Mouse (Mus musculus): ENCODE measurements around the gene Itga5. TPM values are rescaled to one million over a fixed set of nuclear protein-coding genes. Genes with fewer than 3 reads are reported as not detected.

The Itga5 gene
- polyA plus RNA-seq, 1 experiment from 2014 or later, result 5.3 TPM

GRCm38 (mm10) chr15:103323455-103324247 lies 42.9 kb downstream of the Itga5 start:
- H3K4me1 ChIP-seq (ENCODE audit: control insufficient read depth, insufficient read depth, low read length), result peaks cover 11% of the 10 kb centered on the region
- WGBS, result 2% methylated on average over 38 of the region's 40 CpGs
- no peaks in the 10 kb centered on the region for H3K9me3 ChIP-seq (replicated peaks; ENCODE audit: control insufficient read depth, low read length)
- peak overlapping the region; percentile 55; the same call in 1 of the 2 replicates for H3K27ac ChIP-seq (ENCODE audit: low read depth, low read length)
- DNase-seq (ENCODE audit: low spot score), result peak; percentile 87
- H3K9ac ChIP-seq (ENCODE audit: low read length), result peak overlapping the region; percentile 82
- H3K4me2 ChIP-seq (ENCODE audit: low read length), result peak overlapping the region; percentile 74
- H3K27me3 ChIP-seq (replicated peaks; ENCODE audit: control insufficient read depth, insufficient read depth, low read length), result no peaks in the 10 kb centered on the region
- peaks cover 6% of the 10 kb centered on the region; the same call in 1 of the 2 replicates for H3K36me3 ChIP-seq (ENCODE audit: control insufficient read depth, insufficient read depth, low read length)
- H3K4me3 ChIP-seq (ENCODE audit: low read depth, low read length), result peak overlapping the region; percentile 59
- ATAC-seq, result peak; percentile 98

DNA sequence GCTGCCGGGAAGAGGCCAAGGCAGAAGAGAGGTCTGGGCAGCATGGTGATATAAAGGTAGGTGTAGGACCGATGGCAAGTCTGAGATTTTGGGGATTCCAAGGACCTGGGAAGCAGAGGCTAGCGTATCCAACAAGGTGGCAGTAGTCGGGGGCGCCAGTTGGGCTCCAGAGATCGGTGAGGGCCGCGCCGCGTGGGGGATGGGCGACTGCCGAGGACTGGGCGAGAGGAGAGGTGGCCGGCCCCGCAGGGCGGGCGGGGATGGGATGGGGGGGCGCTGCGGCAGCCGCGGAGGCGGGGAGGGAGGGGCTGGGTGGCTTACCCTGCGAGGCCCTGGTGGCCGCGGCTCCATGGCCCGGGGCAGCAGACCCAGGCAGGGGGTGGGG lies 43.5 kb downstream of the Itga5 start:
- under 1% methylated on average over 20 of the region's 26 CpGs for WGBS
- peak; percentile 50 for DNase-seq (ENCODE audit: low spot score)
- H3K9me3 ChIP-seq (replicated peaks; ENCODE audit: control insufficient read depth, low read length), result no peaks in the 10 kb centered on the region

DNA sequence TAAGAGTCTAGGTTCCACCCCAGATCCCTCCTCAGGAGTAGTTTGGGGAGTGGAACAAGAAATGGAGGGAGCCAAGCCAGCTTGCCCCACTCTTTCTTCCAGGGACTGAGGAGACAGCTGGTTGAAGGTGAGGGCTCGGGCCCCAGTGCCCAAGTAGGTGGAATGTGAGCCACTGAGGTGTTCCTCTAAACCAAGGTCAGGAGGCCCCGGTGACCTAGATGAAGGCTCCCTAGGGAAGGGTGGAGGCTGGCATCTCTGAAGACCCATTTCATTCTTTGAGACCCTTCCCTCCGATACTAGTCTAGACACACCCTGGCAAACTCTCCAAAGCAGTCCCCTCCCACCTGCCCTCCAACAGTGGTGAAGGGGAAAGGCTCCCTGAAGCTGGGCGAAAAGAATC lies 44.2 kb downstream of the Itga5 start:
- peak overlapping the region; percentile 74 for H3K4me2 ChIP-seq (ENCODE audit: low read length)
- DNase-seq (ENCODE audit: low spot score) (no peak), ATAC-seq (no peak)
- H3K9me3 ChIP-seq (replicated peaks; ENCODE audit: control insufficient read depth, low read length), result no peaks in the 10 kb centered on the region
- H3K9ac ChIP-seq (ENCODE audit: low read length), result peak overlapping the region; percentile 82; the same call in 1 of the 2 replicates
- H3K27ac ChIP-seq (ENCODE audit: low read depth, low read length), result no peak overlapping the region
- WGBS, result 47% methylated on average over 4 of the region's 4 CpGs
- H3K27me3 ChIP-seq (replicated peaks; ENCODE audit: control insufficient read depth, insufficient read depth, low read length), result no peaks in the 10 kb centered on the region
- peaks cover 11% of the 10 kb centered on the region for H3K4me1 ChIP-seq (ENCODE audit: control insufficient read depth, insufficient read depth, low read length)
- peak overlapping the region; percentile 59 for H3K4me3 ChIP-seq (ENCODE audit: low read depth, low read length)
- H3K36me3 ChIP-seq (ENCODE audit: control insufficient read depth, insufficient read depth, low read length), result peaks cover 12% of the 10 kb centered on the region

More for the DNA sequence above, 43.5 kb downstream of the Itga5 start:
- Histone ChIP-seq H3K9ac (ENCODE audit: low read length) (peak overlapping the region; percentile 82), H3K4me2 (ENCODE audit: low read length) (peak overlapping the region; percentile 74), H3K27me3 (replicated peaks; ENCODE audit: control insufficient read depth, insufficient read depth, low read length) (no peaks in the 10 kb centered on the region), H3K36me3 (ENCODE audit: control insufficient read depth, insufficient read depth, low read length) (peaks cover 6% of the 10 kb centered on the region; the same call in 1 of the 2 replicates), H3K4me3 (ENCODE audit: low read depth, low read length) (peak overlapping the region; percentile 59), H3K27ac (ENCODE audit: low read depth, low read length) (peak overlapping the region; percentile 44; the same call in 1 of the 2 replicates), H3K4me1 (ENCODE audit: control insufficient read depth, insufficient read depth, low read length) (peaks cover 11% of the 10 kb centered on the region)
- ATAC-seq, result peak; percentile 76

DNA sequence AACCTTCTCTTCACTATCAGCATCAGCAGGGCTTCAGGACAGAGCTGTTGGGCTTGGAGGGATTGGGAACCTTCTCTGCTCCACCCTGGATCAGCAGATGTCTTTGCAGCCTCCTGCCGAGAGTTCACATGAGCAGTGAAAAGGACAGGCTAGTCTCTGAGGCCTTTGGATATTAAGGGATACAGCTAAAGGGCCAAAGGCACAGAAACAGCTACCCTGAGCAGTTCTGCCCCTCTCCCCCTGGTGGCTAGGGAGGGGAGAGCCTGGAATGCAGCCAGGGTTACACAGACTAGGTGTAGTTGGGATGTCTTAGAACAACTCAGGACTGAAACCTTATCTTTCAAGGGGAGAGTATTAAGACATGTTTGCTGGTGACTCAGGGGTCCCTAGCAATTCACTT lies 45.5 kb downstream of the Itga5 start:
- H3K4me2 ChIP-seq (ENCODE audit: low read length), result no peak overlapping the region
- H3K4me3 ChIP-seq (ENCODE audit: low read depth, low read length), result no peak overlapping the region
- H3K9ac ChIP-seq (ENCODE audit: low read length), result no peak overlapping the region
- 68% methylated on average over 1 of the region's 1 CpGs for WGBS
- DNase-seq (ENCODE audit: low spot score) (no peak), ATAC-seq (no peak)
- H3K4me1 ChIP-seq (ENCODE audit: control insufficient read depth, insufficient read depth, low read length), result peaks cover 11% of the 10 kb centered on the region
- no peak overlapping the region for H3K27ac ChIP-seq (ENCODE audit: low read depth, low read length)
- H3K9me3 ChIP-seq (replicated peaks; ENCODE audit: control insufficient read depth, low read length), result no peaks in the 10 kb centered on the region
- no peaks in the 10 kb centered on the region for H3K27me3 ChIP-seq (replicated peaks; ENCODE audit: control insufficient read depth, insufficient read depth, low read length)
- H3K36me3 ChIP-seq (ENCODE audit: control insufficient read depth, insufficient read depth, low read length), result peaks cover 25% of the 10 kb centered on the region

- ATAC-seq (no peak), DNase-seq (ENCODE audit: low spot score) (no peak)
- H3K9ac ChIP-seq (ENCODE audit: low read length), result no peak overlapping the region
- peaks cover 10% of the 10 kb centered on the region for H3K4me1 ChIP-seq (ENCODE audit: control insufficient read depth, insufficient read depth, low read length)
- H3K4me3 ChIP-seq (ENCODE audit: low read depth, low read length), result no peak overlapping the region
- no peaks in the 10 kb centered on the region for H3K27me3 ChIP-seq (replicated peaks; ENCODE audit: control insufficient read depth, insufficient read depth, low read length)
- H3K36me3 ChIP-seq (ENCODE audit: control insufficient read depth, insufficient read depth, low read length), result peaks cover 33% of the 10 kb centered on the region
- H3K4me2 ChIP-seq (ENCODE audit: low read length), result no peak overlapping the region
- no peaks in the 10 kb centered on the region for H3K9me3 ChIP-seq (replicated peaks; ENCODE audit: control insufficient read depth, low read length)
- WGBS, result 76% methylated on average over 3 of the region's 3 CpGs
- no peak overlapping the region for H3K27ac ChIP-seq (ENCODE audit: low read depth, low read length)
Observed at GRCm38 (mm10) chr15:103318201-103318816, 48.3 kb downstream of the Itga5 start.

DNA sequence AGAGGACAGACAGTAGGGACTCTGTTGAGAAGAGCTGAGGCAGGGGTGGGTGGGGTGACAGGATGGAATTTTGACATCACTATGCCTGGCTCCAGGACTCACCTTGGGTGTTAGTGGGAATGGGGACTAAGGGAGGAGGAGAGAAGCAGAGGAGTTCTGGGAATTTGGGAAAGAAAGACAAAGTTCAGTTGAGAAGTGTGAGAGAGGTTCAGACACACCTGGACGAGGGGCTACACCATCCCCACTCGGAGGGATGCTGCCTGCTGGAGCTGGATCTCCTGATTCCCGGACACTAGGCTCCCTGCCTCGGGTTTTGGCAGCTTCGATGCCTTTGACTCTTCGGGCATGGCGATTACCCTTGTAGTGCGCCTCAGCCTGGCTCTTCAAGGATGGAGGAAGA lies 48.8 kb downstream of the Itga5 start:
- 88% methylated on average over 8 of the region's 8 CpGs for WGBS
- H3K27ac ChIP-seq (ENCODE audit: low read depth, low read length), result no peak overlapping the region
- no peak overlapping the region for H3K4me2 ChIP-seq (ENCODE audit: low read length)
- peaks cover 8% of the 10 kb centered on the region for H3K4me1 ChIP-seq (ENCODE audit: control insufficient read depth, insufficient read depth, low read length)
- no peak overlapping the region for H3K9ac ChIP-seq (ENCODE audit: low read length)
- H3K4me3 ChIP-seq (ENCODE audit: low read depth, low read length), result no peak overlapping the region
- peaks cover 33% of the 10 kb centered on the region for H3K36me3 ChIP-seq (ENCODE audit: control insufficient read depth, insufficient read depth, low read length)
- DNase-seq (ENCODE audit: low spot score), result no peak
- no peak for ATAC-seq
- no peaks in the 10 kb centered on the region for H3K27me3 ChIP-seq (replicated peaks; ENCODE audit: control insufficient read depth, insufficient read depth, low read length)
- no peaks in the 10 kb centered on the region for H3K9me3 ChIP-seq (replicated peaks; ENCODE audit: control insufficient read depth, low read length)

DNA sequence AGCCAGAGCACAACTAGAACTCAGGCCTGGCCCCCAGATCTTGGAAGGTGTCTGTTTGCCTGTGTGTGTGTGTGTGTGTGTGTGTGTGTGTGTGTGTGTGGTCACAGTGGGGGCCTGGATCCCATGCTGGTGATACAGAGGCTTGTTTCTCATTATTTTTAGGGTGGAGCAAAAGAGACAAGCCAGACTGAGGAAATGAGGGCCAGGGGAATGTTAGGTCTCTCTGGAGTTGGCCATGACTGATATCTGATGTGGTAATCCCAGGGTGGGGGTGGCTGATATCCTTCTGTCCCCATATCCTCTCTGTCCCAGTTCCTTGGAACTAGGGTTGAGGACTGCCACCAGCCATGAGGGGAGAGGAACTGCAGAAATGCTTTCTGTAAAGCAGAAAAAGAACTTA lies 49.4 kb downstream of the Itga5 start:
- no peak overlapping the region for H3K4me2 ChIP-seq (ENCODE audit: low read length)
- ATAC-seq (no peak), DNase-seq (ENCODE audit: low spot score) (no peak)
- H3K4me3 ChIP-seq (ENCODE audit: low read depth, low read length), result no peak overlapping the region
- no peak overlapping the region for H3K9ac ChIP-seq (ENCODE audit: low read length)
- peaks cover 3% of the 10 kb centered on the region for H3K4me1 ChIP-seq (ENCODE audit: control insufficient read depth, insufficient read depth, low read length)
- H3K36me3 ChIP-seq (ENCODE audit: control insufficient read depth, insufficient read depth, low read length), result peaks cover 33% of the 10 kb centered on the region
- no peaks in the 10 kb centered on the region for H3K27me3 ChIP-seq (replicated peaks; ENCODE audit: control insufficient read depth, insufficient read depth, low read length)
- no peak overlapping the region for H3K27ac ChIP-seq (ENCODE audit: low read depth, low read length)
- H3K9me3 ChIP-seq (replicated peaks; ENCODE audit: control insufficient read depth, low read length), result no peaks in the 10 kb centered on the region

GRCm38 (mm10) chr15:103315979-103316776 lies 50.4 kb downstream of the Itga5 start:
- Histone ChIP-seq H3K4me1 (ENCODE audit: control insufficient read depth, insufficient read depth, low read length) (peaks cover 3% of the 10 kb centered on the region; the same call in 1 of the 2 replicates), H3K9me3 (replicated peaks; ENCODE audit: control insufficient read depth, low read length) (no peaks in the 10 kb centered on the region), H3K27ac (ENCODE audit: low read depth, low read length) (no peak overlapping the region), H3K36me3 (ENCODE audit: control insufficient read depth, insufficient read depth, low read length) (peaks cover 33% of the 10 kb centered on the region), H3K4me3 (ENCODE audit: low read depth, low read length) (no peak overlapping the region), H3K9ac (ENCODE audit: low read length) (no peak overlapping the region), H3K4me2 (ENCODE audit: low read length) (no peak overlapping the region), H3K27me3 (replicated peaks; ENCODE audit: control insufficient read depth, insufficient read depth, low read length) (no peaks in the 10 kb centered on the region)
- DNase-seq (ENCODE audit: low spot score), result no peak
- no peak for ATAC-seq
- WGBS, result 83% methylated on average over 10 of the region's 10 CpGs

Measured in forebrain, embryonic 14.5 days (tissue).